Mouse (Mus musculus) cerebellum, adult 11 months (tissue): ENCODE measurements around the gene Iah1.

Source experiments
- DNase-seq: peaks from one replicate; pipeline ENCODE4 v3.0.0; 2022

Gene Iah1

GRCm38 (mm10) chr12:21315923-21316868 lies at the start of gene Iah1:
Gene Iah1, plus strand, starts transcription at chr12:21316389.
- DNase-seq, result peak; percentile 80

GRCm38 (mm10) chr12:21266784-21267098 lies 49.4 kb upstream of the Iah1 start:
- no peak for DNase-seq

- DNase-seq, result peak; percentile 40
These were observed 48.0 kb upstream of the Iah1 start for GRCm38 (mm10) chr12:21268083-21268616.

- peak; percentile 68 for DNase-seq
These were observed 41.7 kb upstream of the Iah1 start for GRCm38 (mm10) chr12:21274446-21274845.

GRCm38 (mm10) chr12:21277352-21277864 lies 38.8 kb upstream of the Iah1 start:
- no peak for DNase-seq

GRCm38 (mm10) chr12:21284761-21285441 lies 31.3 kb upstream of the Iah1 start, which contains the start of gene Cpsf3:
Gene Cpsf3, plus strand, starts transcription at chr12:21285391.
- DNase-seq, result no peak

- DNase-seq, result no peak
These were observed 30.5 kb upstream of the Iah1 start for GRCm38 (mm10) chr12:21285508-21286242.

- DNase-seq, result peak; percentile 99
These were observed 30.0 kb upstream of the Iah1 start, which contains the start of gene Itgb1bp1 for GRCm38 (mm10) chr12:21286243-21286622. Gene Itgb1bp1, minus strand, starts transcription at chr12:21286284.

- no peak for DNase-seq
These were observed 29.2 kb upstream of the Iah1 start for GRCm38 (mm10) chr12:21286712-21287650.

GRCm38 (mm10) chr12:21288716-21289395 lies 27.3 kb upstream of the Iah1 start:
- DNase-seq, result no peak

GRCm38 (mm10) chr12:21289651-21290050 lies 26.5 kb upstream of the Iah1 start:
- DNase-seq, result no peak

GRCm38 (mm10) chr12:21298856-21299255 lies 17.3 kb upstream of the Iah1 start:
- DNase-seq, result no peak

- DNase-seq, result no peak
These were observed 14.9 kb upstream of the Iah1 start for GRCm38 (mm10) chr12:21301324-21301723.

GRCm38 (mm10) chr12:21301932-21302331 lies 14.3 kb upstream of the Iah1 start:
- no peak for DNase-seq

- DNase-seq, result no peak
These were observed 13.8 kb upstream of the Iah1 start for GRCm38 (mm10) chr12:21302361-21302783.

- no peak for DNase-seq
These were observed 10.4 kb upstream of the Iah1 start for GRCm38 (mm10) chr12:21305741-21306140.

GRCm38 (mm10) chr12:21306721-21307120 lies 9.5 kb upstream of the Iah1 start:
- no peak for DNase-seq

- no peak for DNase-seq
These were observed 4.0 kb upstream of the Iah1 start for GRCm38 (mm10) chr12:21312201-21312600.

GRCm38 (mm10) chr12:21316869-21317265 lies 678 bp downstream of the Iah1 start:
- DNase-seq, result no peak

GRCm38 (mm10) chr12:21318143-21318895 lies 2.1 kb downstream of the Iah1 start:
- peak; percentile 54 for DNase-seq
